Mouse (Mus musculus) myocyte (in vitro differentiated cells): ENCODE results near the gene Jazf1.

Experiments
- E2F4 ChIP-seq: IDR thresholded peaks from one replicate; pipeline ENCODE4 v1.6.1; 2011; ENCODE audit warnings: mild to moderate bottlenecking, control low read depth, moderate library complexity; ENCODE audit not compliant: insufficient read depth
- MAX ChIP-seq: IDR thresholded peaks from one replicate; pipeline ENCODE4 v1.6.1; 2011; ENCODE audit warnings: low read depth, mild to moderate bottlenecking, control low read depth
- MYOG ChIP-seq, 3 experiments: IDR thresholded peaks; one replicate each; pipeline ENCODE4 v1.6.1; 2011; ENCODE audit warnings: control low read depth in 2 of 3, low read depth in 2 of 3, mild to moderate bottlenecking in 2 of 3; ENCODE audit not compliant: insufficient read length in 2 of 3, control insufficient read depth in 1 of 3, insufficient read depth in 1 of 3
- POLR2A ChIP-seq: IDR thresholded peaks from one replicate; pipeline ENCODE4 v1.6.1; 2011; ENCODE audit warnings: low read depth, mild to moderate bottlenecking, control low read depth, moderate library complexity; ENCODE audit not compliant: insufficient read length
- POLR2AphosphoS2 ChIP-seq: IDR thresholded peaks from one replicate; pipeline ENCODE4 v1.6.1; 2011; ENCODE audit warnings: low read depth, control low read depth; ENCODE audit not compliant: insufficient read length
- REST ChIP-seq: IDR thresholded peaks from one replicate; pipeline ENCODE4 v1.6.1; 2011; ENCODE audit warnings: mild to moderate bottlenecking, control low read depth, moderate library complexity; ENCODE audit not compliant: insufficient read depth, insufficient read length
- SRF ChIP-seq: IDR thresholded peaks from one replicate; pipeline ENCODE4 v1.6.1; 2011; ENCODE audit warnings: low read depth; ENCODE audit not compliant: control insufficient read depth, insufficient read length
- TCF12 ChIP-seq: IDR thresholded peaks from one replicate; pipeline ENCODE4 v1.6.1; 2011; ENCODE audit warnings: mild to moderate bottlenecking, control low read depth; ENCODE audit not compliant: poor library complexity, insufficient read depth, severe bottlenecking
- USF1 ChIP-seq: IDR thresholded peaks from one replicate; pipeline ENCODE4 v1.6.1; 2011; ENCODE audit warnings: low read depth, mild to moderate bottlenecking, control low read depth, moderate library complexity

DNA sequence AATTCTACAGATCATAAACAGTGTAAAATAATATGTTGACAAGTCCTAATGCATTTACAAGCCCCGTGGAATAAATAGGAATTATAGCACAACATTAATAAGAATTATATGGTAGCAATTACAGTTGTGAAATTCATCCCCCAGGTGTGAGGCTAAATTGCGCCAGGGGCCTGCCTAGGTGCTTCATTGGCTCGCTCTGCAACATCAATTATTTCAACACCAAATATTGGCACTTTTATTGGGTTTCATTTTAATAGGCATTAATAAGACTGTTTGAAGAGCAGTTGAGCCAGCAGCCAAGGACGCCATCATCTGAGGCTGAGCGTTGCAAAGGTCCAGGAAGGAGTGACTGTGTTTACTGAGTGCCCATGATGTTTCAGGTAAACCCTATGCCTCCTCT is 289.9 kb downstream of the Jazf1 start:
- TF ChIP-seq TCF12 (no peak), POLR2A (no peak), MAX (no peak), USF1 (no peak), MYOG (IDR thresholded peaks at IDR 0.05; ENCODE audit: control insufficient read depth in 1 of 3, insufficient read depth in 1 of 3, insufficient read length in 2 of 3, low read depth in 2 of 3) (no peak), E2F4 (no peak), POLR2AphosphoS2 (no peak), REST (no peak), SRF (no peak)
